Mouse (Mus musculus) right cerebral cortex, postnatal 10 days (tissue): ENCODE measurements around the gene Psmb1.
A peak's percentile ranks its signal among the peaks of the same experiment; 100 is the strongest.
"Not testable (repeated sequence)": the region's sequence is repeated elsewhere in the genome, so short reads cannot be mapped to it uniquely, and the experiment has no call there.

Source experiments
- DNase-seq, 2 experiments: peaks; one replicate each; pipeline ENCODE4 v3.0.0; 2021; ENCODE audit warnings: low spot score in 2 of 2

The Psmb1 gene

DNA sequence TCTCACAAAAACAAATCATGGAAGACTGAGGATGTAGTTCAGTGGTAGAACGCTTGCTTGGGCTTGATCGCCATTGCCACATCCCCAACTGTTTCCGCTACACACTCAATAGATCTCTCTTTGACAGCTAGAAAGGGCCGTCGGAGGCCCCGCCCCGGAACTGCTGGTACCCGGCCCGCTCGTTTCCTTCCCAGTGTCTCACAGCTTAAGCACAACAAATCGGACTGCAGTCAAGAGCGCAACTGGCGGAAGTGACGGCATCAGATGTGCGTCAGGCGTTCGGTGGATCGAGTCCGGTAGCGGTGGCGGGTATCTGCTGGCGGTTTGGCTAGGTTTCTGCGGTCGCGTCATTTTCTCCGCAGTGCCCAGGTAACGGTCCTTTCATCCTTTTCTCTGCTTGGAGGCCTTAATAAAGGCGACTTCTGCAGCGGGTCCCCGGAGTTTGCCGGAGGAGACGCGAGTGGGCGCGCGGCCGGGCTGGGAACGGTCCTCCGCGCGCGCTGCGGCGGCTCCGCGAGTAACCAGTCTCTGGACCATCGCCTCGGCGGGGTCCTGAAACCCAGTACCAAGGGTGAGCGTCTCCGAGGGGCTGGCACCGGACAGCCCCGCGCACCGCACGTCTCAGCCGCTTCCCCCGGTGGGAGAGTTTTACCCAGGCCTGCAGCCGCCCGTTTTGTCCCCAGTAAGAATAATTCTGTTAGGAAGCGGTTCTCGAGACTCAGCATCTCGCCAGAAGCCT lies at the start of gene Psmb1, which contains the start of gene Tbp:
TSS of gene Psmb1 (minus strand) at position 96 of the 739 bp plus-strand sequence.
TSS of gene Tbp (plus strand) at position 233 of the 739 bp plus-strand sequence.
- DNase-seq, result peak; percentile 99

DNA sequence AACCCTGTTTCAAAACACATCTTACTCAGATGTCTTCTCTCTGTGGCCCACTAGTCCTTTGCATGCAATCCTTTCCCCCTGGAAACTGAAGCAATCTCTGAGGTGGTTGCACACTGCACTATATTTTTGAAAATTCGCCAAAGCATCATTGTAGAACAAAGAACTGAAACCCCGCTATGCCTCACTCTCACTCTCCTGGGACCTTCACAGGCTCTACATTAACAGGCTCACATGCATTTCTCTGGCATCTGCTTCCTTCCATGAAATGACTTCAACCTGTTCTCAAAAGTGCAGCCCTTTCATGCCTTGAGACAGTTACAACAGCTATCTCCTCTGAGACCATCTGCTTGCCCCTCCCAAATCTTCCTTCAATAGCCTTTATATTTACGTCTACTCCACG lies 46.9 kb upstream of the Psmb1 start:
- DNase-seq, result no peak

DNA sequence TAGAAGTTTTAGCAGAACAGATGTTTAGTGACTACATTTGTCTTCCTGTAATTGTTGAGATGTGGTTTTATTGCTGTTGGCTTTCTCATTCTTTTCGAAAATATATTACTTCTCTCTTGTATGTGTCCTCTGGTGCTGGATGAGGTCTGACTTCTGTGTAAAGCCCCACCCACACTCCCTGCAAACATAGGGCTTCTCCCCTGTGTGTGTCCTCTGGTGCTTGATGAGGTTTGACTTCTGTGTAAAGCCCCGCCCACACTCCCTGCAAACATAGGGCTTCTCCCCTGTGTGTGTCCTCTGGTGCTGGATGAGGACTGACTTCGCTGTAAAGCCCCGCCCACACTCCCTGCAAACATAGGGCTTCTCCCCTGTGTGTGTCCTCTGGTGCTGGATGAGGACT lies 44.3 kb upstream of the Psmb1 start:
- not testable (repeated sequence) for DNase-seq

DNA sequence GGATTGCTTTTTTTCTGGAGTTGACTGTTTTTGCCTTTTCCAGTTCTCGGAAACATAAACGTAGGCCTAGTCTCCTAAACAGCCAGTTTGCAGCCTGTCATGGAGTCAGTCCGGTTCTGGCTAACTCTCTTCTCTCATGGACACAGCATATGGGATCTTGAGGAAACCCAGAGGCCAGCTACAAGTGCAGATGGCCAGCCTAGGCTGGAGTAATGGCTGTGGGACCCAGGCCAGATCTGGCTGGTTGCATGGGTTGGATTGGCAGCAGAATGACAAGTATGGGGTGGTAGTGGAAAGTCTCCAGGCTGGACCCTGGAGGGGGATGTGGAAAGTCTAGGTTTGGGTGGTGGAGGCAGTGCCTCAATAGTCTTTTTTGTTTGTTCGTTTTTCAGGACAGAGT lies 40.8 kb upstream of the Psmb1 start:
- DNase-seq, result no peak

DNA sequence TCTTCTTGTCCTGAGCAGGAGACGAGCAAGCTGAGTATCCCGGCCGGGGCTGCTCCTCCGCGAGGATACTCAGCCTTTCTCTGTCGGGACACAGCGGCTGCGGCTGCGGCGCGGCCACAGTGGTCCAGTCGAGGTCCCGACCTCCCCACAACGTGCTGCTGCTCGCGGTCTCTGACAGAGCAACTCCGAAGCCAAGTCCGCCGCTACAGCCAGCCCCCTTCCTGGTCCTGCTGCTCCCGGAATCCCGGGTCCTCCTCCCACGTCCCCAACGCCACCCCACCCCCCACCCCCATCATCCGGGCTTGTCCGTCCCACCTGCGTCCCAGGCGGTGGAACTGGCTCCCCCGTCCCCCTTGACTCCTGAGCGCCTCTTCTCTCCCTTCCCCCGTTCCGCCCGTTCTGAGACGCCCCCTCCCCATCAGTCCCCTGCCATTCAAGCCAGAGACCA lies 36.9 kb upstream of the Psmb1 start:
- peak in 1 of 2 experiments; percentile 26 for DNase-seq

DNA sequence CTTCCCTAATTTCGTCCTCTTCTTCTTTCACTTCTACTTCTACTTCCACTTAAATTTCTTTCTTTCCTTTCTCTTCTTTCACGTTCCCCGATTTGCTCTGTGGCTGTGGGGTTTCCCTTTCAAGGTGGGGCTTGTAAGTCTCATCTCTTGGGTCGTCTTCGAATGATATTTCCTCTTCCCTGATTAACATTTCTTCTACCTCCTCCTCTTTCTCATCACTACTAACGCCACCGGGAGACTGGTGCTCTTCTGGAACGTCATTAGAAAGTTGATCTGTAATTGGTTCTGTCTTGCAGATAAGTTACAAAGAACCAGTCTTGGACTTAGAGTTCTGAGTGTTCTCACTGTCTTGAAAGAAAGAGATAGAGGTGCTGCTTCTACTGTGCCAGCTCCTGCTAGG lies 36.4 kb upstream of the Psmb1 start:
- no peak for DNase-seq

DNA sequence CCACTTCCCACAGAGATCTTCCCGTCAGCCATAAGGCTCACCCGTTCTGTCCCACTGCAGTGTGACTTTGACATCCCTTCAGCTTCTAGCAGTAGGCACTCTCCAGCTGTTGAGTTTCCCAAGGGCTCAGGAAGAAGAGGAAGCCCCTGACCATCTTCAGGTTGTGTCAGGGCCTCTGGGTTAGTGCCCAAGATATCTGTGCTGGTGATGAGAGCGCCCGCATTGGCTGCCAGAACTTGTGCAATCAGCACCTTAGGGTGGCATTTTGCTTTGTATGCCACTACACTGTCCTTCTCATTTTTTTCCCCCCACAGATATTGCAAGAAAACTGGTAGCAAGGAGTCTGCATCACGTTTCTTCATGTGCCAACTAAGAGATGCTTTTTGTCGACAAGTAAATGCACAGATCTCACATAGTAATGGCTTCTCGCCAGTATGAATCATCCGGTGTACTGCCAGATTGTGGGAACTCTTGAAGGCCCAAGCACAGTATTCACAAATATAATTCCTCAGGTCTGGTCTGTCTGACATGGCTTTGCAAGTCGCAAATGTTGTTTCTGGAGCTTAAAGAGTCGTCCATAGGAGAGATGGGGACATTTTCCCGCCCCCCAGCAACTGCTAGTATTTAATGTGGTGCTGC lies 35.7 kb upstream of the Psmb1 start:
- DNase-seq, result peak in 1 of 2 experiments; percentile 49

DNA sequence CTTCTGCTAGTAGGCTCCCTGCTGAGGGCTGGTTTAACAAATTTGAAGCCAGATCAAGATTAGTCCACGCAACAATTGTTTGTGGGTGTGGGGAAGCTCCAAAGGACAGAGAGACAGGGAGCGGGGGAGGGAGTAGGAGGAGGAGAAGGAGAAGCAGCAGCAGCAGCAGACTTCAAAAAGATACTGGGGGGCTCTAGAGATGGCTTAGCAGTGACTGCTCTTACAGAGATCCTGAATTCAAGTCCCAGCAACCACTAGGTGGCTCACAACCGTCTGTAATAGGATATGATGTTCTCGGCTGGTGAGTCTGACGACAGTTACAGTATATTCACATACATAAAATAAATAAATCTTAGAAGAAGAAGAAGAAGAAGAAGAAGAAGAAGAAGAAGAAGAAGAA lies 30.6 kb upstream of the Psmb1 start:
- DNase-seq, result peak; percentile 69 to 72

DNA sequence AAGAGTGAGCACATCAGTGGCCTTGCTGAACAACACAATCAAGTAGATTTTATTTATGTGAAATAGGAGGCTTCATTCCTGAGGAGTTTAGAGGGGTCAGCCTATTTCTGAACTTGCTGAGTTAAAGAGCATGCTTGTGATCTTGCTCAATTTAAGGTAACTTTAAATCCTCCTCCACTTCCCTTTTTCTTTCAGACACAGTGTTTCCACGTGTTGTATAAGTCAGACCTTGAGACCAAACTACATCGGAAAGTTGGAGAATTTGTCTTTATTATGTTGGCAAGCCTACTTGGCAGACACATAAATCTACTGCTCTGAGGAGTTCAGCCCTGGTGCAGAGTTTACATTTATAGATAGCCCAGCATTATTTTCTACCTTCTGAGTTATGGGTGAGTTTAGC lies 29.3 kb upstream of the Psmb1 start:
- no peak for DNase-seq

DNA sequence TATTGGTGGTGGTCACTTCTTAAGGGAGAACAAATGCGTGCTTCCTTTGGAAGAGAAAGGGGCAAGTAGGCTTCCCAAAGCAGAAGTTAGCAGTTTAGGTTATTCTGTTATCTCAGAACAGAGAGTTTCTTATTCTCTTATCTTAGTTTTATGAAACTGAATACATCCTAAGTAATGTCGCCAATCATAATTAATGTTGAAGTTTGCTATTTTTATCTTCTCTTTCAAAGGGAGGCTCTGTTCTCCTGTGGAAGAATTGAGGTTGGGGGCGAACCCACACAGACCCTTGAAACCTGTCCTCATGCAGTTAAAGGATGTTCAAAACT lies 28.2 kb upstream of the Psmb1 start:
- no peak for DNase-seq

DNA sequence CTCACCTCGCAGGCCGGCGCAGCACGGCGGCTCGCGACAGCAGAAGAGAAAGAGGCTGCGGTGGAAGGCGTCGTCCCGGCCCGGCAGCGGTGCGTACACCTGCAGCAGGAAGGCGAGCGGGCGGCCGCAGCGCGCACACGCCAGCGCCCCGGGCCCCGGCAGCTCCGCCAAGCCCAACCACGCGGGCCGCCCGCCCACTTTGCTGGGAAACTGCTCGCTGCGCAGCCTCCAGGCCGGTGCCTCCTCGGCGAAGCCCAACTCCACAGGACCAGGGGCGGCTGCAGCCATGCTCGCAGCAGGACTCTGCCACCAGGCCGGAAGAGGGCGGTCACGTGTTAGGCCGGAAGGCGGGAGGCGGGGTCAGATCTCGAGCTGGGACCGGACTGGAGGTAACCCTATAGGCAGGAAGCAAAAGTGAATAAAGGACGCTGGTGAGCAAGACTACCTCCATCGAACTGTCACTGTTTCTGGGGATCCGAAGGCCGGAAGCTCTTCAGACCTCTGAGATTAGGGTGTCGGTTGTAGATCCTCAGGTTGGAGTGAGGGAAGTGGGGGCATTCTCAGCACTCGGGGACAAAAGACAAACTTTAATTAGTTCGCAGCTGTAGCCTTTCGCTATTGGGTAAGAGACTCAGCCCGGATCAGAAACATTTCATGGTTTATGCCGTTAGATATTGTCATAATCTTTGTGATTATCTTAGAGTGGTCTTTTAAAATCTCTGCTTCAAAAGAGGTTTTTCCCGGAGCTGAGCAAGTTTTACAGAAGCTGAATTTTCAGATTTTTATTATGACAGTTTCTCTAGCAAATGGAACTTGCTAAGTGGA lies 27.6 kb upstream of the Psmb1 start, which contains the start of gene Pdcd2:
TSS of gene Pdcd2 (minus strand) at position 316 of the 825 bp plus-strand sequence.
- DNase-seq, result peak; percentile 94 to 95

DNA sequence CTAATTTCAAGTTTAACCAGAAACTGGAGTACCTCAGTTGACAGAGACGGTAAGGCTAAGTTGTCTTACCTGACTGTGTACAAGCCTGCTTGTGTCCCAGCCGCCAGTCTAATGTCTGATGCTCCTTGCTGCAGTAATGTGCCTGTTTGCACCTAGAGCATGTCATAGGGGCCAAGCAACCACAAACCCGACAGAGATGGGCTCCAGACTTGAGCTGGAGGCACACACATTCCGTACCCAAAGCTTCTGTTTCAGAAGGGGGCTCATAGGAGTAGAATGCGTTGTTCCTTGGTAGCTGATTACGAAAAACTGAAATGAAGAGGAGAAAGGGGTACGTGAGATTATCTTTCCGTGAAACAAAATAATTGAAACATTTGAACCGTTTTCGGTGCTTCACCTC lies 26.8 kb upstream of the Psmb1 start:
- DNase-seq, result no peak

DNA sequence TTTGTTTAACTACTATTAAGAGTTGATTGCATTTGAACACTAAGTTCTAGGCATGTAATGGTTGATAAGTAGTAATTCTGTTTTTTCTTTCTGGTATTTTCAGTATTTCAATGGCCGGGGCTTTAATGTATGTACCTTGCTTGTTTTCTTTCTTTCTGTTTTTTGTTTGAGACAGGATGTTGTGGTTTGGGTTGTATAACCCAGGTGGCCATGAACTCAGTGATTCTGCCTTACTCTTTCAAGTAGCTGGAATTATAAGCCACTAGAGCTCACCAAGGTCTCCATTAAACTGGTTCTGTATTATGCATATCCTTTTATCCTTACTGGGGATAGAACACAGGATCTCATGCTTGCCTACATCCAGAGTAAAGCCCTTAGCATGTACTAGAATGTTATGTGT lies 19.2 kb upstream of the Psmb1 start:
- DNase-seq, result no peak

DNA sequence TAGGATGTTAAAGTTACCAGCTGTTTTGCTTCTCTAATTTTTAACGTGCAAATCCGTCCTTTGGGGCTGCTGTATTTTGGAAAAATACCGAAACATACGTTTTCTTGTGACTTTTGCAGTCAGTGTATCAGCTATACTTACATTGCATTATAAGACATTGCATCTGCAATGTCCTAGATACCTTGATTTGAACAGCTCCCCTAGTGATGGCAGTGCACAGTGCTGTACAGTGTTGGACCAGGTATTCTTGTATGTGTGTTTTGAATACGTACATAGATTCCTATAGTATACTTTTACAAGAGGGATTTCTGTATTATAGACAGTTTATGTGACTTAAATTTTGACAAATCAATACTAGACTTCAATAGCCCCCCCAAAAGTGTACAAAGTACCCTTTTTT lies 18.6 kb upstream of the Psmb1 start:
- DNase-seq, result no peak

DNA sequence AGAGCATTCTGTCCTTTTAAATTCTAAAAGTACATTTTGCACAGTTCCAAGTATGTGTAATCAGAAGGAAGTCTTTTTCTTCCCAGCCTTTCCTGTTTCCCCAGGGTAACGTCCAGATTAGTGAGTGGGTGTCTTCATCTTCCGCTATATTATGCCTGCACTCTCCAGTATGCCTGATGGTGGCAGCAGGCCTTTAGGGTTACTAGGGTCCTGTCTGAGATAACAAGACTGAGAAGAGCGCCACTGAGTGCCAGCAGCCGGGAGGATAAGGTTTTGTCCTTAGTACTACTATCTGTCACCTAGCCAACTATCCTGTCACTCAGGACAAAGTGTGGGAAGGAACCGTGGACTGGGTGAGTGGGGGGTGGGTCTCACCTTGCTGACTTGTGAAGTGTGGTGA lies 18.2 kb upstream of the Psmb1 start:
- no peak for DNase-seq

DNA sequence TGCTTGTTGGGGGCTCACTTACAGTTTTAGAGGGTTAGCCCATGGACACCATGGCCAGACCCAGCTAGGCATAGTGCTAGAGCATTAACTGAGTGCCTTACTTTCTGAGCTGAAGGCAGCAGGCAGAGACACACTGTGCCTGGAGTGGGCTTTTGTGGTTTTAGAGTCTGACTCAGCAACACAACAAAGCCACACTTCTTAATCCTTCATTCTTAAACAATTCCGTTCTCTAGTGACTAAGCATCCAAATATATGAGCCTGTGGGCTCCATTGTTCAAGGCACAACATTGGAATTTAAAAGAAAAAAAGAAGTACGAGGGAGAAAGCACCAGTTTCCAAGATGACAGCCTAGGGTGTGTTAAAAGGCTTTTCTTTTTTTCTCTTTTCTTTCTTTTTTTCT lies 11.1 kb upstream of the Psmb1 start:
- DNase-seq, result no peak

DNA sequence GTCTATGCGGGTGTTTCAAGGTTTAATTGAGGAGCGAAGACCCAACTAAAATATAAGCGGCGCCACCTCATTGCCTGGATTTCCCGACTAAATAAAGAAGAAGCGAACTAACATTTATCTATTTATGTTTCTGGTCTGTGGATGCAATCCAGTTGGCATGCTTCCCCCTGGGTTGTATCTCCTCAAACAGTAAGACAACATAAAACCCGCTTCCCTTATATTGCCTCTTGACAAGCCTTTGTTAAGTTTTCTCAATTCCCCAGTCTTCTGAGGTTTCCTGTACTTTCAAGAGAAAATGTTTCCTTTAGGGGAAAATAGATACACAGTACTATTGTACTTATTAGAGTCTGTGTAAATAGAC lies 818 bp downstream of the Psmb1 start:
- peak; percentile 36 to 44 for DNase-seq

DNA sequence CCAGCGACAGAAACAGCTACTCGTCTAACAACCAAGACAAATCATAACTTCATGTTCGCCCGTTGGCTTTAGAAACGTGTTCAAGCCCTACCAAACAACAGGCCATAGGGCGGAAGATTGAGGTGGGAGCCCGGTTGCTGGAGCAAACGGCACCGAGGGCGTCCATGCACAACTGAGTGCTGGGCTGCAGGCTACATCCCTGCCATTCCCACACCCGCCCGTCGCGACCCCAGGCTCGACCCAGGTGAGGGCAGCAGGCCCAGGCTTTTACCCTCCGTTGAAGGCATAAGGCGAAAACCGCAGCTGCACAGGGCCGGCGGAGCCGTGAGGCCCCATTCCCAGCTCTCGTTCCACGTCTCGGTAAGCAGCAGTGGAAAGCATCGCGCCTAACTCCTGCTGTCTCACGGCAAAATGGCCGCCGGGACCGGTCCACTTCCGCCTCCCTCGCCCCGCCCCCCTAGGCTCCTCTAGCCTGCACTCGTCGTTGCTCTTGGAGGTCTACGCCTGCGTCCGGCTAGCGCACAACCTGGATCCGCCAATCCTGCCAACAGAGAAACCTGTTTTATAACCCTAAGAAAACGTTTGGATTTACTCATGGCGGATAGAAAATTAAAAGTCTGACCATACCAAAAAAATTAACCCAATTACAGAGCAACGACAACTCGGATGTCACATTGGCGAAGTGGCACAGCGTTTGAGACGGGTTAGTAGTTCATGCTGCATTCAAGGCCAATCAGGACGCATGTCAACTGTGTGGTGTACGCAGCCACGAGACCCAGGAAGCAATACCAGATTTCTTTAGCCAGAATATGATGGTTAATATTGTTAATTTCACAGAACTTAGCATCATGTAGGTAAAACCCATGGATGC lies 1.4 kb downstream of the Psmb1 start:
- peak; percentile 97 for DNase-seq

DNA sequence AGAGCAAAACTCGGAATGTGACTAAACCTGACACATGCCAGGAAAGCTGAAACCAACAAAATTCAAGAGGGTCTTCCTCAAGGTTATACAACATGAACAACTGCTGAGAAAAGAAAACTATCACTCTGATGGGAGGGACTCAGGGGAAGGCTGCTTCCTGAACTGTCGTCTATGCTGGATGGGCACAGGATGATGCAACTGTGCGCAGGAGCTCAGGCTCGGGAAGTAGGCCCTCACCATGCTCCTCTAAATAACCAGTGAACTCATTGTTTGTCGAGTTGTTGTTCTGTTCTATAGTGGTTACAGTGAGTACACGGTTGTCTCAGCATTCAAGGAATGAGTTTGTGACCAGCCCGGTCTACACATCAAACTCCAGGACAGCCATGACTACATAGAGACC lies 9.0 kb downstream of the Psmb1 start:
- DNase-seq, result no peak

DNA sequence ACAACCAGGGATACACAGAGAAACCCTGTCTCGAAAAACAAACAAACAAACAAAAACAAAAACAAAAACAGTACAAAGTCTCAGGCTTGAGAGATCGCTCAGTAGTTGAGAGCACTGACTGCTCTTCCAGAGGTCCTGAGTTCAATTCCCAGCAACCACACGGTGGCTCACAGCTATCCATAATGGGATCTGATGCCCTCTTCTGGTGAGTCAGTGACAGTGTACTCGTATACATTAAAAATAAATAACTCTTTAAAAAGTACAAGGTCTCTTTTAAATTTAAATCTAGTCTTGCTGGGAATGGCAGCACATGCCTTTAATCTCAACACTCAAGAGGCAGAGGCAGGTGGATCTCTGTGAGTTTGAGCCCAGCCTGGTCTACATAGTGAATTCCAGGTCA lies 26.9 kb downstream of the Psmb1 start:
- no peak for DNase-seq

DNA sequence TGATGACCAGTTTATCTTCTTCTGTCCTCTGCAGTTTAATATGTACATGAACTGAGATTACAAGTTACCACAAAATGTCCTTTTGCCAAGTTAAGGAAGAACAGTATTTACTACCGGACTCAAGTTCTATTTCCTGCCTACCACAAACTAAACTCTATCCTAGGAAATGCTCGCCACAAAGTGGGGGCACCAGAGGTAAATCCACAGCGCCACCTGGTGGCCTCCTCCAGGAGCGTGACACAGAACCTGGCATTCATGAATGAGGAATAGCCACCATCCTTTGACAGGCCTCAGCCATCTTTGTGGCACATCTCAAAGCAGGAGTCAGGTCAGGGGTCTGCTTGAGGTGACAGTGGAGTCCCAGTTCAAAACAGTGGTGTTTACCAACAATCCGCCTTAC lies 31.9 kb downstream of the Psmb1 start:
- DNase-seq, result peak; percentile 45 to 73
